Mouse (Mus musculus) heart, adult 9 months (tissue): ENCODE results near the gene Zfp119b.
A peak's percentile ranks its signal among the peaks of the same experiment; 100 is the strongest.
"Not testable (repeated sequence)": the region's sequence is repeated elsewhere in the genome, so short reads cannot be mapped to it uniquely, and the experiment has no call there.

ENCODE experiments used
- DNase-seq, 2 experiments: peaks; one replicate each; pipeline ENCODE4 v3.0.0; 2022; ENCODE audit warnings: low spot score in 2 of 2

Zfp119b gene

GRCm38 (mm10) chr17:55957726-55958583 is 8.7 kb upstream of the Zfp119b start:
- no peak for DNase-seq

GRCm38 (mm10) chr17:55957168-55957567 is 7.9 kb upstream of the Zfp119b start:
- peak in 1 of 2 experiments; percentile 55 for DNase-seq

GRCm38 (mm10) chr17:55956591-55956990 is 7.3 kb upstream of the Zfp119b start:
- no peak for DNase-seq

GRCm38 (mm10) chr17:55956129-55956528 is 6.8 kb upstream of the Zfp119b start:
- DNase-seq = no peak

- DNase-seq = no peak
These were observed 4.9 kb upstream of the Zfp119b start for GRCm38 (mm10) chr17:55954229-55954628.

GRCm38 (mm10) chr17:55953751-55954150 is 4.5 kb upstream of the Zfp119b start:
- DNase-seq = no peak

GRCm38 (mm10) chr17:55952447-55953027 is 3.2 kb upstream of the Zfp119b start, which contains the start of gene Ebi3:
Ebi3 (plus strand) TSS chr17:55952640.
- no peak for DNase-seq

GRCm38 (mm10) chr17:55952041-55952440 is 2.7 kb upstream of the Zfp119b start:
- no peak for DNase-seq

GRCm38 (mm10) chr17:55950601-55951000 is 1.3 kb upstream of the Zfp119b start:
- no peak for DNase-seq

GRCm38 (mm10) chr17:55948647-55949046 is 653 bp downstream of the Zfp119b start:
- DNase-seq = no peak

GRCm38 (mm10) chr17:55945696-55946095 is 3.6 kb downstream of the Zfp119b start:
- no peak for DNase-seq

GRCm38 (mm10) chr17:55944866-55945682 is 4.2 kb downstream of the Zfp119b start:
- peak; percentile 95 to 96 for DNase-seq

- DNase-seq = not testable (repeated sequence)
These were observed 4.9 kb downstream of the Zfp119b start for GRCm38 (mm10) chr17:55944387-55944865.

- no peak for DNase-seq
These were observed 16.1 kb downstream of the Zfp119b start for GRCm38 (mm10) chr17:55933191-55933590.

GRCm38 (mm10) chr17:55932635-55933034 is 16.7 kb downstream of the Zfp119b start:
- DNase-seq = no peak

GRCm38 (mm10) chr17:55931553-55932502 is 17.5 kb downstream of the Zfp119b start:
- no peak for DNase-seq

- DNase-seq = no peak
These were observed 42.6 kb downstream of the Zfp119b start for GRCm38 (mm10) chr17:55906669-55907068.

- DNase-seq = no peak
These were observed 45.2 kb downstream of the Zfp119b start for GRCm38 (mm10) chr17:55904131-55904530.

- DNase-seq = no peak
These were observed 45.6 kb downstream of the Zfp119b start for GRCm38 (mm10) chr17:55903687-55904086.

- no peak for DNase-seq
These were observed 46.2 kb downstream of the Zfp119b start for GRCm38 (mm10) chr17:55903087-55903486.

GRCm38 (mm10) chr17:55892406-55892955 is 56.8 kb downstream of the Zfp119b start:
- not testable (repeated sequence) for DNase-seq
